Mouse (Mus musculus) urinary bladder, postnatal 14 days (tissue): ENCODE measurements around the gene Olfr196.
"Not testable (repeated sequence)": the region's sequence is repeated elsewhere in the genome, so short reads cannot be mapped to it uniquely, and the experiment has no call there.

Experiments used
- DNase-seq: peaks from one replicate; pipeline ENCODE4 v3.0.0; 2021; ENCODE audit warnings: low spot score

Olfr196 gene

GRCm38 (mm10) chr16:59170354-59170753 is at the start of gene Olfr196:
TSS of gene Olfr196 (minus strand) at chr16:59170454.
- DNase-seq: no peak

- not testable (repeated sequence) for DNase-seq
Measured at GRCm38 (mm10) chr16:59219667-59220066, 49.4 kb upstream of the Olfr196 start, which contains the start of gene Olfr199. TSS of gene Olfr199 (minus strand) at chr16:59219767.

GRCm38 (mm10) chr16:59217861-59218260 is 47.6 kb upstream of the Olfr196 start:
- not testable (repeated sequence) for DNase-seq

- not testable (repeated sequence) for DNase-seq
Measured at GRCm38 (mm10) chr16:59203433-59203832, 33.2 kb upstream of the Olfr196 start, which contains the start of gene Olfr198. TSS of gene Olfr198 (minus strand) at chr16:59203533.

GRCm38 (mm10) chr16:59151996-59152395 is 18.3 kb downstream of the Olfr196 start:
- no peak for DNase-seq

- DNase-seq: no peak
Measured at GRCm38 (mm10) chr16:59146746-59147145, 23.5 kb downstream of the Olfr196 start, which contains the start of gene Olfr195. TSS of gene Olfr195 (plus strand) at chr16:59147046.

GRCm38 (mm10) chr16:59141105-59141504 is 29.1 kb downstream of the Olfr196 start:
- DNase-seq: no peak

GRCm38 (mm10) chr16:59130740-59131139 is 39.5 kb downstream of the Olfr196 start:
- no peak for DNase-seq

GRCm38 (mm10) chr16:59120969-59121368 is 49.3 kb downstream of the Olfr196 start, which contains the start of gene Olfr194:
TSS of gene Olfr194 (minus strand) at chr16:59121069.
- no peak for DNase-seq
